Mouse (Mus musculus) heart, postnatal 14 days (tissue): ENCODE measurements around the gene Fyco1. TPM values are rescaled to one million over a fixed set of nuclear protein-coding genes. Genes with fewer than 3 reads are reported as not detected.
"Not testable (repeated sequence)": the region's sequence is repeated elsewhere in the genome, so short reads cannot be mapped to it uniquely, and the experiment has no call there.

Experiments
- DNase-seq, 2 experiments: peaks; one replicate each; pipeline ENCODE4 v3.0.0; 2021 to 2022
- intact Hi-C: fragments of 180-260 bp; cut with DNase I; formaldehyde crosslinking; loops from one replicate; pipeline ENCODE4 v1.15.1; 2025
- total RNA-seq, 2 experiments: library from RNA; stranded (reverse); gene quantifications; 2 replicates each; pipeline ENCODE4 v1.2.3; 2021

The Fyco1 gene
- total RNA-seq, 2 experiments from 2014 or later: 250 to 267 TPM

DNA sequence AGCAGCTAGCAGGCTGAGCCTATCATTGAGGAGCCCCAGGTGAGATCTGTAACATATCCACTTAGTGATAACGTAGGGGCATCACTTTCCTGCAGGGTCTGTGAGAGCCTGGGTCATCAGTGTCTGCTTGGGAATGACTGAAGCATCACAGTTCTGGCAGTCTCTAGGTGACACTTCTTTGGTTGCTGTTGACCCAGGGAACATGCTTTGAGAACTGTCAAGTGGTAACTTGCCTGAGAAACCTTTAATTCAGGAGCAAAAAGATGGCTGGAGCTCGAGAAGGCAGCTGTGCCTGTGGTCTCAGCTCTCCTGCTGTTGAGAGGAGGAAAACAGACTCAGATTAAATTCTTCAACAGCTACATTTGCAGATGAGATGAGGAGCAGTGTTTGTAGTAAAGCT lies 94.4 kb downstream of the Fyco1 start:
- intact Hi-C loops: no loop called here
- no peak for DNase-seq

- DNase-seq: no peak
- intact Hi-C loops: no loop called here
Observed at GRCm38 (mm10) chr9:123756752-123757151, 94.9 kb downstream of the Fyco1 start.

- no peak for DNase-seq
- intact Hi-C loops: no loop called here
Observed at GRCm38 (mm10) chr9:123754333-123754732, 97.4 kb downstream of the Fyco1 start.

DNA sequence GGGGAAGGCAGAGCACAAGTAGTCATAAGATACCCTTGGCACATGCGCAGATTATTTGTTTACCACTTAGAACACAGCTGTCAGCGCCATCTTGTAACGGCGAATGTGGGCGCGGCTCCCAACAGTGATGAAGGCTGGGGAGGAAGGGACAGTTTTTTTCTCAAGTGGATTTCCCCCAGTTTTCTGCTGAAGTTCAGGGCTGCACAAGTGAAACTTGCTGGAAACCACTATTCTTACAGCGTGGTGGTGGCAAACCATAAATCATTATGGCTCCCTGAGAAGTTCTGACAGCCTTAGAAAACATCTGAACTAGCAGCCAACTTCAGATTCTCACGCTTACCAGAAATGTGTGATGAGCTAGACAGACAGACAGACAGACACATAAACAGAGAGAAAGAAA lies 102.0 kb downstream of the Fyco1 start:
- intact Hi-C loops, DNase-seq: not testable (repeated sequence)

DNA sequence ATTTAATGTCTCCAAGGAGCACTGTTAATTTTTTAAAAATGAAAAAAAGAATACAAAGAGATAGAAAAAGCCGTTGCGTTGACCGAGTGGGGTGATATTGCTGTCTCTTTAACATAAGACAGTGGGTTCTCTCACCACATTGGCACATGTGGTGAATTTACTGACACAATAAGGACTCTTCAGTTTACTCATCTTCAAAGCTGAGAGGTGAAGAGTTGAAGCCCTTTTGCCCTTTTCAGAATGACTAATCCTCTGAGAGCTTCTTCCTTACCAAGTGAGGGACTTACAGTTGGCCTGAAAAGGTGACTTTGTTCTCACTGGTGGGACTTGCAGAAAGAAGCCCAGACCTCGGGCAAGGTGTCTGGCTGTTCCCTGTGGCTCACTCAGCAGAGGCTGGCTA lies 110.9 kb downstream of the Fyco1 start:
- DNase-seq: no peak
- intact Hi-C loops: no loop called here

Other genes with a start within 250 kb of the Fyco1 start
- not detected for gene Slc6a20b, start 219.3 kb downstream of the Fyco1 start, total RNA-seq
- 1 to 10 TPM in 1 of 2 experiments, under 1 TPM in 1; 0.48 to 9.2 TPM for gene Ccr9, start 173.5 kb downstream of the Fyco1 start, total RNA-seq
- gene Slc6a20a, start 173.0 kb downstream of the Fyco1 start, total RNA-seq: not detected
- 10 to 100 TPM; 41.3 to 43.5 TPM for gene Lztfl1, start 134.2 kb downstream of the Fyco1 start, total RNA-seq
- under 1 TPM in 1 of 2 experiments, not detected in 1; 0.20 TPM for gene Cxcr6, start 45.4 kb downstream of the Fyco1 start, total RNA-seq
- gene Xcr1, start 10.1 kb upstream of the Fyco1 start, total RNA-seq: under 1 TPM in 1 of 2 experiments, not detected in 1; 0.05 TPM
- 1 to 10 TPM; 1.2 to 1.6 TPM for gene Ccr1, start 116.8 kb upstream of the Fyco1 start, total RNA-seq
- gene Ccr1l1, start 126.5 kb upstream of the Fyco1 start, total RNA-seq: not detected
- gene Ccr3, start 170.1 kb upstream of the Fyco1 start, total RNA-seq: not detected